Mouse (Mus musculus) adrenal gland, postnatal 36 days (tissue): ENCODE results near the gene Hnrnpab. TPM values are rescaled to one million over a fixed set of nuclear protein-coding genes. Genes with fewer than 3 reads are reported as not detected.

Experiments used
- DNase-seq, 2 experiments: peaks; one replicate each; pipeline ENCODE4 v3.0.0; 2021; ENCODE audit warnings: mixed read lengths in 1 of 2
- total RNA-seq, 2 experiments: library from RNA; stranded (reverse); gene quantifications; 2 replicates each; pipeline ENCODE4 v1.2.3; 2021

Gene Hnrnpab
- total RNA-seq, 2 experiments from 2014 or later: 315 to 322 TPM

GRCm38 (mm10) chr11:51607096-51607738 is 570 bp upstream of the Hnrnpab start:
- DNase-seq: no peak

- peak; percentile 95 to 97 for DNase-seq
Observed at GRCm38 (mm10) chr11:51605602-51606446, 823 bp downstream of the Hnrnpab start.

GRCm38 (mm10) chr11:51602253-51602652 is 4.4 kb downstream of the Hnrnpab start:
- no peak for DNase-seq

GRCm38 (mm10) chr11:51597553-51597952 is 9.1 kb downstream of the Hnrnpab start:
- no peak for DNase-seq

- no peak for DNase-seq
Observed at GRCm38 (mm10) chr11:51595459-51596083, 11.1 kb downstream of the Hnrnpab start.

- DNase-seq: no peak
Observed at GRCm38 (mm10) chr11:51594715-51595350, 11.8 kb downstream of the Hnrnpab start.

GRCm38 (mm10) chr11:51593849-51594248 is 12.8 kb downstream of the Hnrnpab start:
- no peak for DNase-seq

GRCm38 (mm10) chr11:51593368-51593767 is 13.3 kb downstream of the Hnrnpab start:
- no peak for DNase-seq

- no peak for DNase-seq
Observed at GRCm38 (mm10) chr11:51591915-51592314, 14.7 kb downstream of the Hnrnpab start.

GRCm38 (mm10) chr11:51591168-51591567 is 15.5 kb downstream of the Hnrnpab start:
- peak in 1 of 2 experiments; percentile 47 for DNase-seq

GRCm38 (mm10) chr11:51590002-51590401 is 16.6 kb downstream of the Hnrnpab start:
- no peak for DNase-seq

GRCm38 (mm10) chr11:51588833-51589232 is 17.8 kb downstream of the Hnrnpab start:
- DNase-seq: no peak

GRCm38 (mm10) chr11:51587059-51587458 is 19.6 kb downstream of the Hnrnpab start:
- DNase-seq: no peak

- DNase-seq: no peak
Observed at GRCm38 (mm10) chr11:51586411-51586810, 20.2 kb downstream of the Hnrnpab start.

- DNase-seq: no peak
Observed at GRCm38 (mm10) chr11:51585608-51586252, 20.9 kb downstream of the Hnrnpab start.

GRCm38 (mm10) chr11:51584431-51585248 is 22.0 kb downstream of the Hnrnpab start, which contains the start of gene Phykpl:
TSS of gene Phykpl (plus strand) at chr11:51584757.
- peak; percentile 98 for DNase-seq

GRCm38 (mm10) chr11:51584057-51584430 is 22.6 kb downstream of the Hnrnpab start:
- peak in 1 of 2 experiments; percentile 33 for DNase-seq

- DNase-seq: peak; percentile 89 to 90
Observed at GRCm38 (mm10) chr11:51582713-51583112, 23.9 kb downstream of the Hnrnpab start.

- no peak for DNase-seq
Observed at GRCm38 (mm10) chr11:51579024-51579423, 27.6 kb downstream of the Hnrnpab start.

- DNase-seq: no peak
Observed at GRCm38 (mm10) chr11:51577587-51577986, 29.1 kb downstream of the Hnrnpab start.

GRCm38 (mm10) chr11:51576454-51576853 is 30.2 kb downstream of the Hnrnpab start:
- DNase-seq: no peak
